Mouse (Mus musculus): ENCODE results near the gene Mcidas. TPM values are rescaled to one million over a fixed set of nuclear protein-coding genes. Genes with fewer than 3 reads are reported as not detected.
"Not testable (repeated sequence)": the region's sequence is repeated elsewhere in the genome, so short reads cannot be mapped to it uniquely, and the experiment has no call there.

The Mcidas gene
- total RNA-seq, 1 experiment from 2014 or later: not detected

- DNase-seq: not testable (repeated sequence)
These were observed 19.7 kb downstream of the Mcidas start for GRCm38 (mm10) chr13:113013174-113013953.

DNA sequence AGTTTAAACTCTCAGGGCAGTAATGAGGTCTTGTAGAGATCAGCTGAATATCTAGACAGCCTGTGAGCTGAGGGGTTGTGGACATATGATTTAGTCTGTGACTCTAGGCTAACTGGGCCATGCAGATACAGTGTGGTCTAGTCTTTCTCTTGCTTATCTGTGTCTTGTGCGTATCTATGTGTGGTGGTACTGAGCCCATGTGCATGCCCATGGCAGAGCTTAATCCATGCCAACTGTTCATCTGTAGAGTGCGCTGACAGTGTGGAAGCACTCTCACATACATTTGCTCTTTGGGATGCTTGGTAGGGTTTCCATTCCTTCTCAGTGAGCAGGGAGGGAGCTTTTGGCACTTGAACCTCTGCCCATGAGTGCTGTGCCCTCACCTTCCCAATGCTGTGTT lies 27.9 kb downstream of the Mcidas start:
- DNase-seq: no peak

DNA sequence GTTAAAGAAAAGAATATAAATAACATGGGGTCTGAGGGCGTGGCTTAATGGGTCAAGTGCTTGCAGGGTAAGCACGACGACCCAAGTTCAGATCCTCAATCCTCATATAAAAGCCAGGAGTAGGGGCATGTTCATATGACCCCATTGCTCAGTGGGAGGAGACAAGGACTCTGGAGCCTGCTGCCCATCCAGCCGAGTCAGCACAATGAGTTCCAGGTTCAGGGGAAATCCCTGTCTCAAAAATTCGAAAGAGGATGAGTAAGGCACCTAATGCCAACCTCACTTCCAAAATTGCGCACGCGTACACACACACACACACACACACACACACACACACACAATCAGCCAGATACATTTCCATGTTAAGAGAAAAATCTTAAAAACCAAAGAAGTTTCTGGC lies 28.8 kb downstream of the Mcidas start:
- no peak for DNase-seq

- no peak for DNase-seq
These were observed 29.9 kb downstream of the Mcidas start for GRCm38 (mm10) chr13:113023274-113024143.

GRCm38 (mm10) chr13:113031351-113031750 lies 37.7 kb downstream of the Mcidas start:
- DNase-seq: no peak

DNA sequence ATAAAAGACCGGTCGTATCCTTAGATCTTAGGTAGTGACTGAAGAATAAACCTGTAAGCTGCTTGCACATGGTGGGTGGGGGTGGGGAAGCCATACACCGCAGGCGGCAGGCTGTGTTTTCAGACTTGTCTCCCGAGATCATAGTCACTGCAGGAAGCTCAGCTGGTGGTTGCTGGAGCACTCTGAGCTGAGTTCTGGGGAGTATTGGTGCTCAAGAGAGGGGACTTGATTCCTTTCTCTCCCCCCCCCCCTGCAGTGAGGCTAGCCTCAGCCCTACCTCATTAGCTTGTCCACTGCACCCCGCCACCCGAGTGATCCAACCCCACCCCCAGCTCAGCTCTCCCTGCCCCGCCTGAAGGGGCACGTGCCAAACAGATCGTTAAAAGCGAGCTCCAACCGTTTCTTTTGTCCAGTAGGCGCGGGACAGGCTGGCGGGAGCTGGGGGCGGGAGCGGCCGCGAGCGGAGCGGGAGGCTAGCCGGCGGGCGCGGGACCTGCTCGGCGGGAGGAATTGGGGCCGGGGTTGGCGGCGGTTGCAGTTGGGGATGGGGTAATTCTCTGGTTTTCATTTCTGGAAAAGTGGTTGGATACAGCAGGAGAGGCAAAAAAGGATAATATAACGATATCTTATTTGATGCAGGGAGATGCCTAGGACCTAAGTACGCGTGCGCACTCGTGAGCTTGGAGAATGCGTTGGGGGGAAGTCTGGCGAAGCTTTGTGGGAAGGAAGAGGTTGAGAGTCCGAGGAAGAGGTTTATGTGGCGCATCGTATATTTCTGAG lies 38.3 kb downstream of the Mcidas start:
- peak; percentile 31 for DNase-seq

DNA sequence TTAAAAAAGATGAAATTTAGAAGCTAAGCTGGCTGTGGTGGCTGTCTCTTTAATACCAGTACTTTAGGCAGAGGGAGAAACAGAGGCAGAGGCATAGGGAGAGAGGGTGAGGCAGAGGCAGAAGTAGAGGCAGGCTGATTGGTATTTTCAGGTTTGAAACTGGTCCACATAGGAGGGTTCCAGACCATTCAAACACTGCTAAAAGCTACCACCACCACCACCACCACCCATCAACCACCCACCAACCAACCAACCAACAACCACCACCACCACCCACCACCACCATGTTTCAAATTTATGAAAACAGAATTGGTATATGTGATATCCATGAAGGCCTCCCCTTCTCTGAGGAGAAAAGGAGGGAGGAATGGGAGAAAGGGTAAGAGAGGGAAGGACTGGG lies 39.2 kb downstream of the Mcidas start:
- DNase-seq: no peak

- no peak for DNase-seq
These were observed 40.7 kb downstream of the Mcidas start for GRCm38 (mm10) chr13:113034271-113034886.

DNA sequence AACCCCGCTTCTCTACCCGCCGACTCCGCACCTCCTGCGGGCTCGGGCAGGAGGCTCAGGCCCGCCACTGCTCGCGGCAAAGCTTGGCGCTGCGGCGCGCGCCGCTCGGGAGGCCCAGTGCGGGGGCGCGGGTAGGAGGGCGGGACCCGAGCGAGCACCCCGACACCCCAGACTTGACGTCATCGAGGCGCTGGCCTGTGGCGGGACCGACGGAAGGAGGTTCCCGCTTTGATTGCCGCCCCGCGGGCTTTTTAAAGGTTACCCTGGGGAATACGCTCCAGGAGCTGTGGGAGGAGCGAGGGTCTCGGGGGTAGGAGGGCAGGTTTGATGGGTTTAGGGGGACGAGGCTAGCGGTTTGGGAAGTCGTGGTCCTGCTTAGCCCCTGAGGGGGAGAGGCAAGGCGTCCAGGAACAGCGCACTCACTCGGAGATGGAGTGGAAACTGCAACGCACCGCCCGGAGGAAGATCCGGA lies 41.3 kb downstream of the Mcidas start, which contains the start of gene Cdc20b:
Cdc20b (plus strand) TSS at position 162 of the 472 bp plus-strand sequence.
- peak; percentile 73 for DNase-seq

DNA sequence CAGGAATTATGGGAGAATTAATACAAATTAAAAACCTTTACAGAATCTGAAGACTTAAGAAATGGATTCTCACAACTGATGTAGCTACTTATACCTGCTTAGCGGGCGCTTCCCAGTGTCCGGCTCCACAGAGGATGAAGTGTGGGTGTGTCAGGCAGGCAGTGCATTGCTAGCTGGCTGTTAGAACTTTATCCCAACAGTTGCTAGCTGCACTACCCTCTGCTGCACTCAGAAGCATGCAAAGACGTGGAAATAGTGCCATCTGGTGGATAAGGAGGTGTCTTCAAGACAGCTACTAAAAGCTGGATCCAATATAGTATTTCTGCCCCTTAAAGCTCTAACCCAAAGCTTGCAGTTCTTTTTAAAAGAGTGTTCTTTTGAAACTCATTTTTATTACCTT lies 42.2 kb downstream of the Mcidas start:
- DNase-seq: peak; percentile 42

GRCm38 (mm10) chr13:113044876-113045275 lies 51.2 kb downstream of the Mcidas start:
- DNase-seq: no peak

GRCm38 (mm10) chr13:113045458-113046110 lies 51.9 kb downstream of the Mcidas start:
- DNase-seq: no peak

GRCm38 (mm10) chr13:113046211-113046883 lies 52.7 kb downstream of the Mcidas start, which contains the start of gene Gpx8:
Gpx8 (minus strand) TSS chr13:113046410.
- peak; percentile 55 for DNase-seq

- DNase-seq: no peak
These were observed 53.4 kb downstream of the Mcidas start for GRCm38 (mm10) chr13:113047018-113047417.

GRCm38 (mm10) chr13:113047647-113048046 lies 54.0 kb downstream of the Mcidas start:
- no peak for DNase-seq

Small RNAs within 50 kb of the gene (microRNA-seq; reads per million reads assigned to microRNA genes)
- gene Mir449a: 177 to 192 reads per million in 2 experiments
- 0 to 0.36 reads per million in 2 experiments for gene Mir449b
- gene Mir449c: 0.69 to 0.71 reads per million in 2 experiments

Other genes with a start within 250 kb of the Mcidas start
- 225 and 226 TPM in 2 replicates for gene Plpp1, start 193.1 kb upstream of the Mcidas start, total RNA-seq (2021)
- 46.7 and 53.8 TPM in 2 replicates for gene Mtrex, start 66.4 kb upstream of the Mcidas start, total RNA-seq (2021)
- 17.5 and 20.3 TPM in 2 replicates for gene Dhx29, start 66.4 kb upstream of the Mcidas start, total RNA-seq (2021)
- 0.33 and 0.67 TPM in 2 replicates for gene Ccno, start 6.0 kb upstream of the Mcidas start, total RNA-seq (2021)
- gene Cdc20b, start 41.3 kb downstream of the Mcidas start, total RNA-seq (2021): not detected in 2 replicates
- gene Gpx8, start 52.6 kb downstream of the Mcidas start, total RNA-seq (2021): 86.0 and 96.8 TPM in 2 replicates
- not detected in 2 replicates for gene Gzma, start 107.1 kb downstream of the Mcidas start, total RNA-seq (2021)
- 8.4 and 11.5 TPM in 2 replicates for gene Esm1, start 215.8 kb downstream of the Mcidas start, total RNA-seq (2021)
- gene Gzmk, start 232.1 kb downstream of the Mcidas start, total RNA-seq (2021): not detected in 2 replicates